Mouse (Mus musculus) cerebellum, adult 9-11 months (tissue): ENCODE data around the gene Rtn4r.
A peak's percentile ranks its signal among the peaks of the same experiment; 100 is the strongest.

ENCODE experiments used
- DNase-seq: peaks from one replicate; pipeline ENCODE4 v3.0.0; 2022

The Rtn4r gene

GRCm38 (mm10) chr16:18159255-18159654 lies 31.8 kb downstream of the Rtn4r start:
- DNase-seq, result no peak

- no peak for DNase-seq
These were observed 32.3 kb downstream of the Rtn4r start for GRCm38 (mm10) chr16:18159778-18160177.

GRCm38 (mm10) chr16:18160514-18160913 lies 33.1 kb downstream of the Rtn4r start:
- no peak for DNase-seq

DNA sequence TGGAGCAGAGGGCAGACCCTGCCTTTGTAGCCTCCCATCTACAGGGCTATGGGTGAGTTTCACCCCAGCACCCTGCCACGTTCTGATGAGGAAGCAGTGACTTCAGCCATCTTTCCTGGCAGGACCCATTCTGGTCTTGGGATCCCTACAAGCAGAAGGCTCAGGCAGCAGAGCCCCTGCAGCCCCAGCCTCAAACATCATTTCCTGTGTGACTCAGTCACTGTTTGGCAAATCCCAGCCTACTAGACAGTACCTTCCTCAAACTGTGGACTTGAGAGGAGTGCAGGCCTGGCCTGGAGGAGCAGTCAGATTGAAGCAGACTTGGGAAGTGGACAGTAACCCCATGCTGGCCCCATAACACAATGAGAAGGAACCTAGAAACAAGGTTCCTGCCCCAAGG lies 33.7 kb downstream of the Rtn4r start:
- DNase-seq, result no peak

DNA sequence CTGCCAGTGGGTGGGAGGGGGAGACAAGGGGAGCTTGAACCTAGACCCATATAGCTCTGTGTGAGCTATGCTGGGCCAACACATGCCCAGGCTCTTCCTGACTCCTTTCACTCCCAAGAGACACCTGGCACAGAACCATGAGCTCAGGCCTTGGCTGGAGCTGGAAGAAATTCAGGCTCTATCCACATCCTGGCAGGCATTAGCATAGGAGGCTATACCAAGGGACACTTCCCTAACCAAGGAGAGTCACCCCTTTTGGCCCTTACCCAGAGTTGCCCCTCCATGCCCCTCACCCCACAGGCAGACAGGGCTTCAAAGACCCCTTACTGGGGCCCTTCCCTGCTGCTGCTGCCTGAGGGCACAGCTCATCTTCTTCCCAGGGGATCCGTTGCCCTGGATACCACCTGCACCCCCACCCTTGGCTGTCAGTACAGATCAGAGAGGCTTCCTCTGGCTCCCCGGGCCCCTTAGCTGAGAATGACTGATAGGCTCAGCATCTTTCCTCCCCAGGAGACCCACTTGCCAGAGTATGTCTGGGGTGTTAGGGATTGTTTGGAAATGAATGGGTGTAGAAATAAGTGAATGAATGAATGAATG lies 37.3 kb downstream of the Rtn4r start:
- DNase-seq, result peak; percentile 65

- DNase-seq, result peak; percentile 23
These were observed 39.3 kb downstream of the Rtn4r start for GRCm38 (mm10) chr16:18166613-18167190.

DNA sequence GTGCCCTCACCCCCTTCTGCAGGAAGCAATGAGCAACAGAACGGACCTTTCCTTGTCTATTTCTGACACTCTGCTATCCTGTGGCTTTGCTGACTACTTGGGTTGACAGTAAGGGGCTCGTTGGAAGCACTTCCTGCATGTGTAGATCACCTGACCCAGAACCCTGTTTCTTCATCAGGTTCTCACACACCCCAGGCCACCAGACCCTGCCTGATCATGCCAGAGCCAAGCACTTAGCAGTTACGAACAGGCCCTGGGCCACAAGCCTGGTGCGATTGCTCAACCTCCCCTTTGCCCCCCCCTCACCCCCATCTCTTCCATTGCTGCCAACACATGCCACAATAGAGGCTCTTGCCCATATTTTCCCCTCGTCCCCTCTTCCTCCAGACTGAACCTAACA lies 41.7 kb downstream of the Rtn4r start:
- peak; percentile 13 for DNase-seq

DNA sequence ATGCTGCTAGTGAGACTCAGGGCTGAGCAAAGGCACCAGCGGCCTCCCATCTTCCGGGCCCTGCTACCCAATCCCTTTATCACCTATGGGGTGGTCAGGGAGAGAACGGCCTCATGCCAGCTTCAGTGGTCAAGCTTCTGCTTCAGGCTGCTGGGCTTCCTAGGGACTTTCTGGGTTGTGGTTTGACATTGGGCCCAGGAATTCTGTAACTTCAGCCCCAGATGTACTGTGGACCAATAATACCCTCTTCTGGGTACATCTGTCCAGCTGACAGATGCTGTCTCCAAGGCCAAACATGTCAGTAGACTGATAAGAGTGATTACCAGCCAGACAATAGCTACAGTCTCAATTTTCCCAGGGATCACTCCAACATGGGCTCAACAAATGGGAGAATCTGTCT lies 42.3 kb downstream of the Rtn4r start:
- peak; percentile 15 for DNase-seq

DNA sequence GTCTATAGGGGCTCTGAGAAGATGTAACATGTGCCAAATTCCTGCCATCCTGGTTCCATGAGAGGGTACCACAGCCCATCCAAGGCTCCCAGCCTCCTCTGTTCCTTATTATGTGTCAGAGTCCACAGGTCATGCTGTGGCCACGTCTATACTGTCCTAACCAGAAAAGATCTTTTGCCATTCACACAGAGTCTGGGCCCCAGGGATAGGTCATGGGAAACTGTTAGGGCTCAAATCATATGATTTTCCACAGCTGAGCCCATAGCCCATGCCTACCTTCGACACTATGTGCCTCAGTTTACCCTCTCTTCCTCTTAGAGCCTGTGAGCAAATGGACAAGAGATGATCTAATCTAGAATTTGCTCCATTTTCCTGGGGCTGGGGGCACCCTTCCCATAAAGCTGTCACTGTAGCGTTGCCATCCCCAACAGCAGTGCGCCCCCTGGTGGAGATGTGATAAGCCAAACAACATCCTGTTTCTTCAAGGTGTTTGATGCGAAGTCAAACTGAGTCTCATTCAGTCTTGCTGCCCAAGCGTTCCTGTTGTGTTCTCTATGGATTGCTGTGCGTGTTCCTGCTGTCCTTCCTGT lies 44.9 kb downstream of the Rtn4r start:
- DNase-seq, result peak; percentile 82

GRCm38 (mm10) chr16:18173231-18173630 lies 45.8 kb downstream of the Rtn4r start:
- peak; percentile 40 for DNase-seq

GRCm38 (mm10) chr16:18173788-18174187 lies 46.3 kb downstream of the Rtn4r start:
- peak; percentile 25 for DNase-seq

DNA sequence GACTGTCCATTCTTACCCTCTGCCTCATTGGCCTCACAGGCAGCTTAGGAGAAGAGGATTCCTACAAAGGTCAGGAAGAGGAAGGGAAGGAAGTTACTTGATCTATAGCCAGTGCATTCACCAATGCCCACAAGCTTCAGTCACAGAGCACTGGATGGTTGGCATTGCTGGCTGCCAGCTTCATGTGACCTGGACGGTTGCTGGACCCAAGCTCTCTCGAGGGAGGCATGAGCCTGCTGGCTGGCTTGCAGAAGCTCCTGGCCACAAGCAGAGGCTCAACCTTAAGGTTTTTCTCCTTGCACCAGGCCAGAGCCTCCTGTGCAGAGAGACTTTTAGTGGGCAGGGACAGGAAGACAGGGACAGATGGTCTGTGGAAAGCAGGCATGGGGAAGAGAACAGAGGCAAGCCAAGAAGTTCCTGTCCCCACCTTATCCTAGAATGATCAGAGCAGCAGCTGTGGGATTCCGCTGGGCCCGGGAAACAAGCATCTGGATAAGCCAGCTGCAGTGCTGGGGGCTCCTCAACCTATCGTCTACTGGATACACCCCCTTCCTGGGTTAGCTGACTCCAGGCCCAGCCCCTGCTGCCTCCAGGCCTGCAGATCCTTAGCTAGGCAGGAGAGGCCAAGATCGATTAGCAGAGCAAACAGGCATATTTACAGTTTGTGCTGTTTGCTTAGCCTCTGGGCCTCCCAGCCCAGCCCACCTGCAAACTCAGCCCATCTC lies 48.5 kb downstream of the Rtn4r start:
- DNase-seq, result no peak

GRCm38 (mm10) chr16:18176758-18177157 lies 49.3 kb downstream of the Rtn4r start:
- no peak for DNase-seq

- DNase-seq, result no peak
These were observed 52.1 kb downstream of the Rtn4r start for GRCm38 (mm10) chr16:18179591-18179990.

DNA sequence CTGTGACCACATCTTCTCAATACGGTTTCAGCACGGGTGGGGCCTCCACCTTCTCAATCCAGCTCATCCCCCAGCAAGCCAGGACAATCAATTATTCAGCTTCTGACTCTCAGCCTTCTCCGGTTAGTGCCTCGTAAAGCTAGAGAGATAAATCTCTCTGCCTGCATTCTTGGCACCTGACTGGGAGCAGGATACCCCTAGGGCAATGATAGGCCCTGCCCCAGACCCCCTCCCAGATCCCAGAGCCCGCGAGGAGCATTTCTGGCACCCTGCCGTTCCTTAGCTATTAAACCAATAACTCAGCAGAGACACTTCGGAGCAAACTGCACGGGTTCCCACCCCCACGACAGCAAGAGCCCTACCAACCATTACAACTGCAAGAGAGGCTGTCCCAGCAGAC lies 54.0 kb downstream of the Rtn4r start:
- no peak for DNase-seq

- DNase-seq, result no peak
These were observed 55.3 kb downstream of the Rtn4r start for GRCm38 (mm10) chr16:18182766-18183165.

- DNase-seq, result no peak
These were observed 58.4 kb downstream of the Rtn4r start for GRCm38 (mm10) chr16:18185715-18186449.

- no peak for DNase-seq
These were observed 59.4 kb downstream of the Rtn4r start for GRCm38 (mm10) chr16:18186798-18187197.

DNA sequence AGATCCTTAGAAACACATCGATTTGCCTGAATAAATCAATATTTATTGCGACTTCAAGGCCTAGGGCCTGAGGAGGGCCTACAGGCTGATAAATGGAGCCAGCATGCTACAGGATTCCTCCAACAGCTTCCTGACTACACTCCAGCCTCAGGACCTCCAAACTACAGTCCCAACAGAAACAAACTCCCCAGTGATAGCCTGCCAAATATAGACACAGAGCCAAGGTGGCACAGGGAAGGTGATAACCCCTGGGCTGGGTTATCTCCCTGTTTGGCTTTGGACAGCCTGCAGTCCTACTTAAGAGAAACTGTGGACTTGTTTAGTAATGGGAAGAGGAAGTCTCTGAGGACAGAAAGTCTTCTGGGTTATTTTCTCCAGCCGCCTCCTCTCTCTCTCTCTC lies 59.8 kb downstream of the Rtn4r start:
- no peak for DNase-seq

GRCm38 (mm10) chr16:18191006-18191405 lies 63.6 kb downstream of the Rtn4r start:
- DNase-seq, result no peak

DNA sequence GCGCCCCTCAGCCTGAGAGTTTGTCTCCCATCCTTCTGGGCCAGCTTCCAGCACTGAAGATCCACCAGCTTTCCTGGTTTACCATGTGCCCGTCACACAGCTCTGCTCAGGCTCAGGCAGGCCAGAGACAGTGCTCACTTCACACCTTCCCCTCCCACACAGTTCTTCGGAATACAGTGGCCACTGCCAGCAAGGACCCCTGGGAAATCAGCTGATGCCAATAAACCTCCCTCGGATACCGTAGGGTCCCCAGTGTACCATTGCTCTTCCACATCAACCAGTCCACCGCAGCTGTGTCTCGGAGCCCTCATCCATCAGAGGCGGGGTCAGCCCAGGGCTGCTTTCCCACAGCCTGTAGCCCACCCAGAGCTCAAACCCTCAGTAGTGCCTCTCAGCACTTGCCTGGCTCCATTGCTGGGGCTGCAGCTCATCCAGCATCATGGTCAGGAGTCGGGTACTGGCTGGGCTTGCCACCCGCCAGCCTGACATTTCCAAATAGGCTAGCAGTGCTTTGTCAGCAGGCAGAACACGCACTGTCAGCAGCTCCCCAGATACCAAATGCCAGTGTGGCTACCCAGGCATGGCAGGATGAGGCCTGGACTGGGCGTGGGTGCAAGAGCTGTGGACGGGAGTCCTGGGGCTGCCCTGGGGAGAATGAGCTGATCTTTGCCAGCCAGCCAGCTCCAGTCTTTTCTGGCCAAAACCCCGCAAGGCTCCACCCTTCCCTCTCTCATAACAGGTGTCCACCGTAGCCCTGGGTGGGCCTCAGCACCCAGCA lies 67.0 kb downstream of the Rtn4r start:
- no peak for DNase-seq

- DNase-seq, result no peak
These were observed 67.6 kb downstream of the Rtn4r start for GRCm38 (mm10) chr16:18195068-18195467.
